Mouse (Mus musculus) CH12.LX (cell line): ENCODE measurements around the gene Daam1.

ENCODE experiments used
- CHD1 ChIP-seq: IDR thresholded peaks from 2 replicates; pipeline ENCODE4 v1.6.1; 2012; ENCODE audit warnings: low read depth, low read length, improper control_type of control experiment, inconsistent platforms
- ETS1 ChIP-seq: conservative IDR thresholded peaks from 2 replicates; pipeline ENCODE4 v1.6.1; 2012; ENCODE audit warnings: low read depth, mild to moderate bottlenecking, inconsistent platforms, low read length, improper control_type of control experiment, moderate library complexity
- MAFK ChIP-seq: IDR thresholded peaks from 2 replicates; pipeline ENCODE4 v1.6.1; 2011; ENCODE audit warnings: low read length, improper control_type of control experiment; ENCODE audit not compliant: insufficient replicate concordance
- MAX ChIP-seq: IDR thresholded peaks from 2 replicates; pipeline ENCODE4 v1.6.1; 2011; ENCODE audit warnings: low read length, improper control_type of control experiment
- POLR2A ChIP-seq: IDR thresholded peaks from 2 replicates; pipeline ENCODE4 v1.6.1; 2011; ENCODE audit warnings: low read depth, mild to moderate bottlenecking, improper control_type of control experiment, low read length
- USF1 ChIP-seq: IDR thresholded peaks from 2 replicates; pipeline ENCODE4 v1.6.1; 2014; ENCODE audit warnings: low read depth, mild to moderate bottlenecking, inconsistent platforms, low read length, improper control_type of control experiment

DNA sequence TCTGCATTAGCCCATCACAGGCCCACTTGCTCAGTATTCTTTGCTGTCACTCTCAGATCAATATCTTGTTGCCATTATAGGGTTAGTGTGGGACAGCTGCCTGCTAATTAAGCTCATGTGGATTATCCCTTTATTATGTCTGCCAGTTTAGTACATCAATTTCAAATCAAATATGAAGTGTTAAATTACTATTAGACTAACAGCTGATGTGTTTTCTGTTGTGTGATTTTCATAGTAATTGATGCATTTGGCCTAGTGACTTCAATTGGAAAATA lies 25.5 kb downstream of the Daam1 start:
- TF ChIP-seq CHD1, result no peak
- TF ChIP-seq MAFK, result no peak
- no peak for TF ChIP-seq USF1
- no peak for TF ChIP-seq MAX
- no peak for TF ChIP-seq ETS1
- TF ChIP-seq POLR2A, result no peak
